Mouse (Mus musculus) limb, embryonic 11.5 days (tissue): ENCODE measurements at regions not wholly inside any gene's neighbourhood (a gene's known extent, or its start where the extent isn't known, plus 50 kb on each side); places are given as distances from the start of the nearest gene placed in this dataset.

Experiments used
- ATAC-seq: fragments of 200-750 bp; cut with Nextera tagmentation; 2 replicates; pipeline ENCODE4 v1.8.0; 2017; ENCODE audit warnings: low read depth; ENCODE audit not compliant: insufficient number of reproducible peaks, low FRiP score, low TSS enrichment
- DNase-seq: peaks from one replicate; pipeline ENCODE4 v3.0.0-alpha.2; 2015; ENCODE audit warnings: low spot score
- H3K27ac ChIP-seq: fragments of 300-500 bp; sonication (generic); replicated peaks from 2 replicates; pipeline ENCODE4 v1.5.1; 2014; ENCODE audit warnings: low read depth, mild to moderate bottlenecking, low read length
- H3K27me3 ChIP-seq: fragments of 300-500 bp; sonication (generic); 2 replicates; pipeline ENCODE4 v1.6.1; 2014; ENCODE audit warnings: mild to moderate bottlenecking, low read length, mixed read lengths; ENCODE audit not compliant: control insufficient read depth, insufficient read depth
- H3K36me3 ChIP-seq: fragments of 300-500 bp; sonication (generic); 2 replicates; pipeline ENCODE4 v1.6.1; 2014; ENCODE audit warnings: mild to moderate bottlenecking, low read length, moderate library complexity, mixed read lengths; ENCODE audit not compliant: control insufficient read depth, insufficient read depth
- H3K4me1 ChIP-seq: fragments of 300-500 bp; sonication (generic); 2 replicates; pipeline ENCODE4 v1.6.1; 2014; ENCODE audit warnings: low read length, mixed read lengths; ENCODE audit not compliant: control insufficient read depth, insufficient read depth
- H3K4me2 ChIP-seq: fragments of 300-500 bp; sonication (generic); 2 replicates; pipeline ENCODE4 v1.6.1; 2014; ENCODE audit warnings: low read depth, mild to moderate bottlenecking, moderate library complexity; ENCODE audit not compliant: severe bottlenecking
- H3K4me3 ChIP-seq: fragments of 300-500 bp; sonication (generic); 2 replicates; pipeline ENCODE4 v1.5.1; 2014; ENCODE audit warnings: low read depth, low read length
- H3K9ac ChIP-seq: fragments of 300-500 bp; sonication (generic); 2 replicates; pipeline ENCODE4 v1.6.1; 2014; ENCODE audit warnings: mild to moderate bottlenecking, low read length
- H3K9me3 ChIP-seq: fragments of 300-500 bp; sonication (generic); 2 replicates; pipeline ENCODE4 v1.6.1; 2016; ENCODE audit warnings: low read length; ENCODE audit not compliant: control insufficient read depth
- WGBS: fragments of 180-500 bp; shearing (Covaris S2); extraction: QIAGEN DNeasy Blood & Tissue Kit; methylation state at CpG from one replicate; pipeline ENCODE4 v1.1.7; 2014; 5-methylcytosine and 5-hydroxymethylcytosine counted together

- Histone ChIP-seq H3K27ac (no peak overlapping the region), H3K9ac (no peak overlapping the region), H3K36me3 (no peaks in the 10 kb centered on the region), H3K4me1 (no peaks in the 10 kb centered on the region), H3K9me3 (no peaks in the 10 kb centered on the region), H3K4me3 (no peak overlapping the region), H3K4me2 (no peak overlapping the region), H3K27me3 (no peaks in the 10 kb centered on the region)
- 57% methylated on average over 3 of the region's 3 CpGs for WGBS
- DNase-seq (no peak), ATAC-seq (no peak)
These were observed 95.0 kb upstream of the Slc22a22 start for GRCm38 (mm10) chr15:57572460-57572859.

DNA sequence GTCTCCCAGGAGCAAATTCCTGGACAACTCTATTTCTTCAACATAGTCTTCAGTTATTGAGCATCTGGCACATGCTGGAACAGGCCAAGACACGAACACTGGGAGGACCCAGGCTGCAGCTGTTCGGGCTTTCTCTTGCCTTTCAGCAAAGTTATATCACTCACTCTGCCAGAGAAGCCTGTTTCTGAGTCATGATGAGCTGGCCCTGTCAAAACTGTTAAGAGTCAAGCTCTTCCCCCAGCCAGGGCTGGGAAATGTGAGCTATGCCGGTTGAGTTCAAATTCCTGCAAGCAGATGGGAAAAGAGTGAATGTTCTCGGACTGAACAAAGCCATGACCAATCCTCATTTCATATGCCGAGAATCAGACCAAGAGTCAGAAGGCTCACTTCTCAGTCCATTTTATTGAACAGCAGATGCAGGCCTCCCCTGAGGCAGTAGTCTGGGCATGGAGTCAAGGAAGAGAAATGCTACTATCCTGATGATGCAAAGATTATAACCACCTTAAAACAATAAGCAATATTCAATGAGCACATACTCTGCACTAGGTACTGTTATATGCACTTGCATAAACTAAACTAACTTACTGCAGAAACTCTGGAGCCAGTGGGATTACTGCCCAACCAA is 90.7 kb upstream of the Slc22a22 start:
- Histone ChIP-seq H3K4me1 (no peaks in the 10 kb centered on the region), H3K9ac (no peak overlapping the region), H3K9me3 (no peaks in the 10 kb centered on the region), H3K4me2 (no peak overlapping the region), H3K36me3 (no peaks in the 10 kb centered on the region), H3K27ac (no peak overlapping the region), H3K4me3 (no peak overlapping the region), H3K27me3 (no peaks in the 10 kb centered on the region)
- WGBS, result 76% methylated on average over 5 of the region's 5 CpGs
- no peak for ATAC-seq
- DNase-seq, result no peak

DNA sequence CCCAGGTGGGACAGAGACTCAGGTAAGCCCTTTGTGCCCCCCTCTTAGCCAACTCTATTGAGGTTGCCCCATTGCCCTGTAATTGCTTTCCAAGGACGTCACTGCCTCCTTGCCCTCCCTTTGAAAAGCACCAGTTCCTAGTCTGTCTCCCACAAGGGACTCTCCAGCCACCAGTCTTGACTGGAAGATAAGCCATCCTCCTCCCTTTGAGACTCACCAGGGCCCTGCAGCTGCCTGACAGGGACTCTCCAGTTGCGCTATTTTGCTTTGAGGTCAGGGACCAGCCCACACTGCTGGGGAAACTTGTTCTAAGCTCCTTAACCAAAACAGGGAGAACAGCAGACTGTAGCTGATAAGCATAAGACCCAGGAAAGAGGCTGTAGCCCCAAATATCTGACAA is 69.7 kb upstream of the Slc22a22 start:
- WGBS, result 40% methylated on average over 2 of the region's 2 CpGs

GRCm38 (mm10) chr15:57545141-57545540 is 67.7 kb upstream of the Slc22a22 start:
- Histone ChIP-seq H3K9ac (no peak overlapping the region), H3K4me2 (no peak overlapping the region), H3K27me3 (no peaks in the 10 kb centered on the region), H3K4me3 (no peak overlapping the region), H3K36me3 (no peaks in the 10 kb centered on the region), H3K27ac (no peak overlapping the region), H3K4me1 (no peaks in the 10 kb centered on the region), H3K9me3 (no peaks in the 10 kb centered on the region)
- no peak for ATAC-seq
- no peak for DNase-seq
- WGBS, result 65% methylated on average over 4 of the region's 4 CpGs

More for the DNA sequence above, 69.7 kb upstream of the Slc22a22 start:
- H3K27me3 ChIP-seq, result no peaks in the 10 kb centered on the region
- H3K36me3 ChIP-seq, result no peaks in the 10 kb centered on the region
- ATAC-seq, result no peak
- no peak overlapping the region for H3K4me3 ChIP-seq
- DNase-seq, result no peak
- no peaks in the 10 kb centered on the region for H3K4me1 ChIP-seq
- H3K9ac ChIP-seq, result no peak overlapping the region
- no peak overlapping the region for H3K4me2 ChIP-seq
- no peak overlapping the region for H3K27ac ChIP-seq
- H3K9me3 ChIP-seq, result no peaks in the 10 kb centered on the region

DNA sequence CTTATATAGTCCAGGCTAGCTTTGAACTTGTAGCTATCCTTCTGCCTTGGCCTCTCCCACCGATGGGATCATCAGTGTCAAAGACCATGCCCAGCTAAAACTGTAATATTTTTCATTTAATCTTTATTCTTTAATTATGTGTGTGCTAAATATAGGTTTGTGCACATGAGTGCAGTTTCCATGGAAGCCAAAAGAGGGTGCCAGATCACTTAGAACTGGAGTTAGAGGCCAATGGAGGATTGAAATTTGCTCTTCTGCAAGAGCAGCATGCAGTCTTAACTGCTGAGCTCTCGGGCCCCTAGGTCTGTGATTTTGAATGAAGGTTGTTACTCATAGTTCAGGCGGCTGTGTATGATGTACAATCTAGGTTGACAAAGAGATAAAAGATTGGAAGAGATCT is 66.6 kb upstream of the Slc22a22 start:
- 75% methylated on average over 3 of the region's 3 CpGs for WGBS
- DNase-seq (no peak), ATAC-seq (no peak)

DNA sequence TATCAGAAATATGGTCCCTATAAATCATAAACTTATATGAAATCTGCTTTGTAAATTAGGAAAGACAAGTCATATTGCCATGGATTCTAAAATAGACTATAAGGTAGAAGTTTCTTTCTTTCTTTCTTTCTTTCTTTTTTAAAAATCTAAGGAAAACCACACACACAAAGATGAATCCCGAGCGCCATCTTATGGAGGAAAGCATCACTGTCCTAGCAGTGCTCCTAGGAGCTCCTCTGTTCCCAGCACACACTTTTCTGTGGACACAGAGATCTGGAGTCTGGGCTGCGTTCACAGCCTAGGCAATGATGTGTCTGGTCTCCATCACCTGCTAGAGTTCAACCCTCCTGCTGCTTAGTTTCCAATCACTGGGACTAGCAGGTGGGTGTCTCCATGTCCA is 65.2 kb upstream of the Slc22a22 start:
- Histone ChIP-seq H3K36me3 (no peaks in the 10 kb centered on the region), H3K4me1 (no peaks in the 10 kb centered on the region), H3K4me3 (no peak overlapping the region), H3K9me3 (no peaks in the 10 kb centered on the region), H3K27me3 (no peaks in the 10 kb centered on the region), H3K27ac (no peak overlapping the region), H3K9ac (no peak overlapping the region), H3K4me2 (no peak overlapping the region)
- no peak for ATAC-seq
- 27% methylated on average over 3 of the region's 3 CpGs for WGBS
- DNase-seq, result peak; percentile 50

More for the DNA sequence above, 66.6 kb upstream of the Slc22a22 start:
- no peak overlapping the region for H3K4me2 ChIP-seq
- H3K9ac ChIP-seq, result no peak overlapping the region
- no peaks in the 10 kb centered on the region for H3K36me3 ChIP-seq
- no peak overlapping the region for H3K27ac ChIP-seq
- H3K27me3 ChIP-seq, result no peaks in the 10 kb centered on the region
- H3K4me1 ChIP-seq, result no peaks in the 10 kb centered on the region
- H3K4me3 ChIP-seq, result no peak overlapping the region
- no peaks in the 10 kb centered on the region for H3K9me3 ChIP-seq

GRCm38 (mm10) chr15:57535514-57535913 is 58.1 kb upstream of the Slc22a22 start:
- H3K36me3 ChIP-seq, result no peaks in the 10 kb centered on the region
- WGBS, result 78% methylated on average over 2 of the region's 2 CpGs
- no peak for ATAC-seq

More at GRCm38 (mm10) chr15:57535514-57535913, 58.1 kb upstream of the Slc22a22 start:
- Histone ChIP-seq H3K4me3 (no peak overlapping the region), H3K9me3 (no peaks in the 10 kb centered on the region), H3K27me3 (no peaks in the 10 kb centered on the region), H3K9ac (no peak overlapping the region), H3K27ac (no peak overlapping the region), H3K4me2 (no peak overlapping the region), H3K4me1 (no peaks in the 10 kb centered on the region)
- DNase-seq, result no peak
